Mouse (Mus musculus): ENCODE results near the gene Hist1h2br. TPM values are rescaled to one million over a fixed set of nuclear protein-coding genes. Genes with fewer than 3 reads are reported as not detected.
A peak's percentile ranks its signal among the peaks of the same experiment; 100 is the strongest.
"Not testable (repeated sequence)": the region's sequence is repeated elsewhere in the genome, so short reads cannot be mapped to it uniquely, and the experiment has no call there.

The Hist1h2br gene
- polyA plus RNA-seq, 1 experiment from 2014 or later = 24.2 TPM

DNA sequence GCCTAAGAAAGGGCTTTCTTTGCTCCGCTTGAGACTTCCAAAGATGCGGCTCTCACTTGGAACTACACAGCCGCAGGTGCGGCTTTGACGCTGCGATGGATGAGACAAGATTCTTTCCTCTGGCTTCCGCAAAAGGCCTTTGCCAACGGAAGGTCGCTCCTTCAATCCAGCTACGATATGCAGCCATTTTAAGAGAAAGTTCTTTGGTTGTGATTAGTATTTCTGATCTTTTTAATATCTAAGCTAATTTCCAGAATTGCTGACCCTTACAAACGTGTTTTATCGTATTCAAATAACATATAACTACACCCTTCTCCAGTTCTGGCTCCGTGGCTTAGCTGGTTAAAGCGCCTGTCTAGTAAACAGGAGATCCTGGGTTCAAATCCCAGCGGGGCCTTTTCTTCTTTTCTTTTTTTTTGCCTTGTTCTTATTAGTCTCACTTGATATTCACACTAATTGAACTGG is 22.2 kb downstream of the Hist1h2br start:
- WGBS = under 1% methylated on average over 15 of the region's 15 CpGs
- peak; percentile 57 for DNase-seq (ENCODE audit: low spot score)
- no peaks in the 10 kb centered on the region for H3K9me3 ChIP-seq
- no peaks in the 10 kb centered on the region for H3K27me3 ChIP-seq (replicated peaks; ENCODE audit: low read depth, poor library complexity, severe bottlenecking)
- no peak overlapping the region; the same call in 1 of the 2 replicates for H3K27ac ChIP-seq (replicated peaks)
- H3K4me1 ChIP-seq = no peaks in the 10 kb centered on the region
- H3K4me3 ChIP-seq = peak overlapping the region; percentile 64
- H3K36me3 ChIP-seq (replicated peaks) = no peaks in the 10 kb centered on the region

DNA sequence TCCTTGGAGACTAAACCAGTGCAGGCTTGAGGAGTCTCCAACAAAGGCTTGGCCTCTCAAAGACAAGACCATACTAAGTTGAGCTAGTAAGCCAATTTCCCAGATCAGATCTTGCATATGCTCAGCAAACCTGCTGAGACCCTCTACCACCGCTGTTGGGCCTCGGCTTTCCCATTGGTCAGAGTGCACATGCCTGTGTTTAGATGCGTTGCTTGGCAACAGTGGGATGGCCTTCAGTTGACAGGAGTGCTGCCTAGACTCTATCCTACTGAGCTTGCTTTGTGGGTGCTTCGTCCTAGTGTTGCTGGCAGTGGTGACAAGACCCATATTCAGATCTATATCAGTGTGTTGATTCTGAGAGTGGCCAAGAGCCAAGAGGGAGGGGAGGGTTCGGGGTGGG is 28.1 kb downstream of the Hist1h2br start:
- DNase-seq (ENCODE audit: low spot score) = peak; percentile 54
- Histone ChIP-seq H3K4me1 (peaks cover 3% of the 10 kb centered on the region; the same call in 1 of the 2 replicates), H3K9me3 (0 out of 2 replicates have a peak, but pooled peaks cover 2% of the 10 kb centered on the region), H3K27me3 (replicated peaks; ENCODE audit: low read depth, poor library complexity, severe bottlenecking) (no peaks in the 10 kb centered on the region), H3K36me3 (replicated peaks) (no peaks in the 10 kb centered on the region), H3K4me3 (no peak overlapping the region), H3K27ac (replicated peaks) (no peak overlapping the region)
- 15% methylated on average over 5 of the region's 5 CpGs for WGBS

DNA sequence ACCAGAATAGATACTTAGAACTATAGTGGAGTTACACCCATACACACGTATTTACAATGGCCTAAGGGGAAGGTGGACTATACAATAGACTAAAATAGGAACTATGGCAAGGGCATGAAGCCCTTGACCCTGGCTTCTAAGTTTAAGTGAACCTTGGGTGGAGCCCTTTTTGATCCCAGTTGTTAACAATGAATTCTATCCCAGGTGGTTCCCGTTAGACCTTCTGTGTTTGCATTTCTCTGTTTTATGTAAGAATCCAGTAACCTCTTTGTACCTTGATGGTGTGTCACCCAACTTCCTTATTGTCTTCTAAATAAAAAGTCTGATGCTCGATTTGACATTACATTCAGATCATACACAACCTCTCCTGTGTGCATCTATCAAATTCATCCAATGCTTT is 32.0 kb downstream of the Hist1h2br start:
- H3K4me1 ChIP-seq; H3K27me3 ChIP-seq (replicated peaks; ENCODE audit: low read depth, poor library complexity, severe bottlenecking); H3K27ac ChIP-seq (replicated peaks); H3K36me3 ChIP-seq (replicated peaks); H3K9me3 ChIP-seq; DNase-seq (ENCODE audit: low spot score); H3K4me3 ChIP-seq: not testable (repeated sequence)
- WGBS = 79% methylated on average over 3 of the region's 3 CpGs

DNA sequence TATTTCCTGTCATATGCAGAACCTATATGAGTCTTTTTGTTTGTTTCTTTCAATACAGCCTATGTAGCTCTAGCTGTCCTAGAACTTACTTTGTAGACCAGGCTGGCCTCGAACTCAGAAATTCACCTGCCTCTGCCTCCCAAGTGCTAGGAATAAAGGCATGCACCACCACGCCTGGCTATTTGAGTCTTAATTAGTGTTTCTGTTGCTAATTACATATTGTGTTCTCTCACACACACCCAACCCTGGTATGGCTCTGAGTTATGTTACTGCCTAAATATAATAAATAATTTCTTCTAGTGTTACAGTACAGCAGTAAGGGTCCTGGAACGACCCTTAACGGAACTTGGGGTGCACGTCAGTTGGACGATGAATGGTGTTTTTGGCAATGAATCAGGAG is 47.2 kb downstream of the Hist1h2br start:
- Histone ChIP-seq H3K27me3 (replicated peaks; ENCODE audit: low read depth, poor library complexity, severe bottlenecking) (no peaks in the 10 kb centered on the region), H3K36me3 (replicated peaks) (no peaks in the 10 kb centered on the region), H3K27ac (replicated peaks) (no peak overlapping the region), H3K9me3 (no peaks in the 10 kb centered on the region), H3K4me1 (peaks cover 9% of the 10 kb centered on the region; the same call in 1 of the 2 replicates), H3K4me3 (no peak overlapping the region)
- WGBS = 88% methylated on average over 6 of the region's 6 CpGs
- no peak for DNase-seq (ENCODE audit: low spot score)

DNA sequence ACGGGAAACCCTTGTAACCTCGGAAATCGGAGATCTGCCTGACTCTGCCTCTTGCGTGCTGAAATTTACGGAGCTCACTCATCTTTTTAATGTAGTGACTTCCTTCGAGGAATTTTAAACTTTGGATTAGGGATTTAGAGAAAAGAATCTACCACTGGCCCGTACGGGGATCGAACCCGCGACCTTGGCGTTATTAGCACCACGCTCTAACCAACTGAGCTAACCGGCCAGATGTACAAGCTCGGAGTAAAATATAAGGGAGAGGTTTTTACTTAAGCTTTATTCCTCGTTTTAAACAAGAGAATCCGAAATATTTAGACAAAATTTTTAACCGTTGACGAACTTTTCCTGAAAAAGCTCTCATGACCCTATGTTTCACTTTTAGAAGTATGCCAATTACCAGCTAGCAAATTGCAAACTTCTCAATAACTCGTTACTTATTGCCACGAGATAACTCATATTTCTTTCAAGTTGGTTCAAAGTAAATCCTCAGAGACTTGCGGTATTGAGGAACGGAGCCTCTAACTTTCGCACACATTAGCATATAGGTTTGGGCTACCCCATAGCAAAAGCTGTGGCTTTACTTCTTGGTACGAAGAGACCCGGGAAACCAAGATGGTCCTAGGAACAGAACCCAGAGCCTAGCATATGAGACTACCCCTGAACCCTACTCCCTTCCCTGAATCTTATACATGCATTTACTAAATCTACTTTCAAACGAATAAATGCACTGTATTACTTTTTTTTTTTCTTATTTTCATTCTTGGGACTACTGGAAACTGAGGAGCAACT is 48.5 kb downstream of the Hist1h2br start:
- Histone ChIP-seq H3K9me3 (no peaks in the 10 kb centered on the region), H3K4me1 (peaks cover 9% of the 10 kb centered on the region; the same call in 1 of the 2 replicates), H3K36me3 (replicated peaks) (no peaks in the 10 kb centered on the region), H3K4me3 (peak overlapping the region; percentile 60), H3K27ac (replicated peaks) (peak overlapping the region; percentile 44; the same call in 1 of the 2 replicates), H3K27me3 (replicated peaks; ENCODE audit: low read depth, poor library complexity, severe bottlenecking) (no peaks in the 10 kb centered on the region)
- peak; percentile 78 for DNase-seq (ENCODE audit: low spot score)
- under 1% methylated on average over 27 of the region's 27 CpGs for WGBS

DNA sequence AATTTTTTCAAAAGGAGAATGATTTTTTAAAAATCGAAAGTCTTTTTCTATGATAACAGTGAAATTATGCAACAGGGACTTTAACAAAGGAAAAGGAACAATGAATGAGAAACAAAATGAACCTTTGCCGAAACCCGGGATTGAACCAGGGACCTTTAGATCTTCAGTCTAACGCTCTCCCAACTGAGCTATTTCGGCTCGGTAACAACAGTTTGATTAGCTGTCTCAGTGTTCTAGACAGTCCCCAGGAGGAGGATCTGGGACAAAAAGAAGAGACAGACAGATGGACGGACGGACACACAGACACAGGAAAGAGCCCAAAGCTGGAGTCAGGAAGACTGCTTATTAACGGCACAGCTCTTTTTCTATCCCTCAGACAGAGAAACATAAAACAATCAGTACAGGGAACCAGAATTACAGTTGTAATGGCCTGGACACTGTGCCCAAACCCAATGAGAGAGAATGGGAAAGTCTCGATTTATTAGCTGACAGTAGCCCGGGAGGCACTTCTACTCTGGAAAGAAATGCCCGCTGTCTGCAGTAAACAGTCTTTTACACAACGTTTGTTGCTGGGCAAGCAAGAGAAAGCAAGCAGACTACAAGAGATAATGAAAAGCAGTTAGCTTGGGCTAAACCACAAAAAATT is 49.3 kb downstream of the Hist1h2br start:
- H3K4me3 ChIP-seq = peak overlapping the region; percentile 60
- under 1% methylated on average over 13 of the region's 13 CpGs for WGBS
- H3K27me3 ChIP-seq (replicated peaks; ENCODE audit: low read depth, poor library complexity, severe bottlenecking) = no peaks in the 10 kb centered on the region
- peak overlapping the region; percentile 45; the same call in 1 of the 2 replicates for H3K27ac ChIP-seq (replicated peaks)
- peak; percentile 81 for DNase-seq (ENCODE audit: low spot score)
- H3K36me3 ChIP-seq (replicated peaks) = no peaks in the 10 kb centered on the region
- H3K4me1 ChIP-seq = peaks cover 9% of the 10 kb centered on the region; the same call in 1 of the 2 replicates
- no peaks in the 10 kb centered on the region for H3K9me3 ChIP-seq

DNA sequence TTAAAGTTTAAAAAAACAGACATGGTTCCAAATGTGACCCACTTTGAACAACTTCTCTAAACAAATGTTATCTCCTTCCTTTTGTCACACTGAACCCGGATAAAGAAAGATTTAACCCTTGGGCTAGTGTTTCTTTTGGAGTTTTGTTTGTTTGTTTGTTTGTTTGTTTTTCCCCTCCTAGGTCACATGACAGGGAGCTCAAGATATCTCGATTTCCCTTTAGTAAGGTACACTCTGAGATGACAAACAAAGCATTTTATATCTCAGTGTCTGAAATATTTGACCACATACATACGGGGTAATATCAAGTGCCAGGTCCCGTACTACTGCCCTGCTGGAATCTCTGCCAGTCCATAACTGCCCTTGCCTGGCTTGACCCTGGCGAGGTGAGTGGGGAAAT is 49.9 kb downstream of the Hist1h2br start:
- WGBS = 31% methylated on average over 5 of the region's 5 CpGs
- no peaks in the 10 kb centered on the region for H3K9me3 ChIP-seq
- H3K27me3 ChIP-seq (replicated peaks; ENCODE audit: low read depth, poor library complexity, severe bottlenecking) = no peaks in the 10 kb centered on the region
- H3K27ac ChIP-seq (replicated peaks) = no peak overlapping the region
- H3K4me1 ChIP-seq = peaks cover 9% of the 10 kb centered on the region; the same call in 1 of the 2 replicates
- DNase-seq (ENCODE audit: low spot score) = no peak
- H3K4me3 ChIP-seq = peak overlapping the region; percentile 60
- H3K36me3 ChIP-seq (replicated peaks) = no peaks in the 10 kb centered on the region

DNA sequence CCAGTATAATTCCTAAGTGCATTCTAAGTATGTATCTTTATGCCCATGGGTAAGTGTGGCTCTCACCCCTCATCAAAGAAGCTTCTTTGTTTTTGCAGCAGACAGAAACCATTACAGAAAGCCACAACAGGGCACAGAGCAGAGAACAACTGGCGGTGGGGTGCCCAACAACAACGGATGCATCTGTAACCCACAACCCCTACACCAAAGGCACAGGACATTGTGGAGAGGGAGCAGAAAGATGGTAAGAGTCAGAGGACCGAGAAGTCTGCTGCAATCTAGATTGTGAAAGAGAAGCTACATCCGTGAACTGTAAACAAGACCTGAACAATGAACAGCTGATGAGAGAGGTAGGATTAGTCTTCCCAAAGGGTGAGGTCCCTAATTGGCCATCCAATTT is 51.0 kb downstream of the Hist1h2br start:
- Histone ChIP-seq H3K4me1 (peaks cover 9% of the 10 kb centered on the region; the same call in 1 of the 2 replicates), H3K27ac (replicated peaks) (no peak overlapping the region), H3K9me3 (no peaks in the 10 kb centered on the region), H3K27me3 (replicated peaks; ENCODE audit: low read depth, poor library complexity, severe bottlenecking) (no peaks in the 10 kb centered on the region), H3K4me3 (no peak overlapping the region), H3K36me3 (replicated peaks) (no peaks in the 10 kb centered on the region)
- WGBS = 61% methylated on average over 4 of the region's 4 CpGs
- DNase-seq (ENCODE audit: low spot score) = no peak

Small RNA genes lying within 50 kb of the gene (microRNA-seq; reads per million reads assigned to microRNA genes)
- gene Gm19658 (not detected), gene Gm44346 (not detected), gene Gm44466 (not detected)

Other genes starting within 250 kb of the Hist1h2br start
- not detected in 2 replicates for gene Olfr1362, start 219.7 kb upstream of the Hist1h2br start, polyA plus RNA-seq (2016; fragmentation: Nextera tagmentation; extraction: Ambion mirVana)
- gene Olfr11, start 191.2 kb upstream of the Hist1h2br start, polyA plus RNA-seq (2016; fragmentation: Nextera tagmentation; extraction: Ambion mirVana) = not detected in 2 replicates
- gene Olfr1361, start 170.4 kb upstream of the Hist1h2br start, polyA plus RNA-seq (2016; fragmentation: Nextera tagmentation; extraction: Ambion mirVana) = not detected in 2 replicates
- gene Olfr1360, start 156.3 kb upstream of the Hist1h2br start, polyA plus RNA-seq (2016; fragmentation: Nextera tagmentation; extraction: Ambion mirVana) = not detected in 2 replicates
- not detected in 2 replicates for gene Olfr1359, start 135.6 kb upstream of the Hist1h2br start, polyA plus RNA-seq (2016; fragmentation: Nextera tagmentation; extraction: Ambion mirVana)
- gene Hist1h2bl, start 117.6 kb upstream of the Hist1h2br start, polyA plus RNA-seq (2016; fragmentation: Nextera tagmentation; extraction: Ambion mirVana) = 1.6 and 3.1 TPM in 2 replicates
- gene Hist1h2ai, start 117.3 kb upstream of the Hist1h2br start, polyA plus RNA-seq (2016; fragmentation: Nextera tagmentation; extraction: Ambion mirVana) = 30.5 and 32.2 TPM in 2 replicates
- 10.7 and 12.8 TPM in 2 replicates for gene Hist1h3h, start 116.1 kb upstream of the Hist1h2br start, polyA plus RNA-seq (2016; fragmentation: Nextera tagmentation; extraction: Ambion mirVana)
- gene Hist1h2bm, start 111.7 kb upstream of the Hist1h2br start, polyA plus RNA-seq (2016; fragmentation: Nextera tagmentation; extraction: Ambion mirVana) = 5.7 and 6.0 TPM in 2 replicates
- gene Hist1h4j, start 98.7 kb upstream of the Hist1h2br start, polyA plus RNA-seq (2016; fragmentation: Nextera tagmentation; extraction: Ambion mirVana) = 0.93 and 1.3 TPM in 2 replicates
- 3.9 and 7.1 TPM in 2 replicates for gene Hist1h4k, start 83.2 kb upstream of the Hist1h2br start, polyA plus RNA-seq (2016; fragmentation: Nextera tagmentation; extraction: Ambion mirVana)
- 18.6 and 21.7 TPM in 2 replicates for gene Hist1h2ak, start 79.9 kb upstream of the Hist1h2br start, polyA plus RNA-seq (2016; fragmentation: Nextera tagmentation; extraction: Ambion mirVana)
- 3.6 and 4.0 TPM in 2 replicates for gene Hist1h2bn, start 79.6 kb upstream of the Hist1h2br start, polyA plus RNA-seq (2016; fragmentation: Nextera tagmentation; extraction: Ambion mirVana)
- 34.8 and 36.2 TPM in 2 replicates for gene Hist1h1b, start 53.1 kb upstream of the Hist1h2br start, polyA plus RNA-seq (2016; fragmentation: Nextera tagmentation; extraction: Ambion mirVana)
- gene Hist1h3i, start 50.4 kb upstream of the Hist1h2br start, polyA plus RNA-seq (2016; fragmentation: Nextera tagmentation; extraction: Ambion mirVana) = 102 and 103 TPM in 2 replicates
- gene Hist1h2an, start 46.5 kb upstream of the Hist1h2br start, polyA plus RNA-seq (2016; fragmentation: Nextera tagmentation; extraction: Ambion mirVana) = 10.9 and 18.0 TPM in 2 replicates
- gene Hist1h2bp, start 46.3 kb upstream of the Hist1h2br start, polyA plus RNA-seq (2016; fragmentation: Nextera tagmentation; extraction: Ambion mirVana) = 3.1 and 3.2 TPM in 2 replicates
- 21.7 and 23.9 TPM in 2 replicates for gene Hist1h2bq, start 23.5 kb upstream of the Hist1h2br start, polyA plus RNA-seq (2016; fragmentation: Nextera tagmentation; extraction: Ambion mirVana)
- not detected in 2 replicates for gene Hist1h2ao, start 23.3 kb upstream of the Hist1h2br start, polyA plus RNA-seq (2016; fragmentation: Nextera tagmentation; extraction: Ambion mirVana)
- not detected in 2 replicates for gene Hist1h4m, start 22.0 kb upstream of the Hist1h2br start, polyA plus RNA-seq (2016; fragmentation: Nextera tagmentation; extraction: Ambion mirVana)
- gene Hist1h4n, start 1.5 kb upstream of the Hist1h2br start, polyA plus RNA-seq (2016; fragmentation: Nextera tagmentation; extraction: Ambion mirVana) = 9.3 and 10.5 TPM in 2 replicates
- gene Hist1h2ap, start 236 bp upstream of the Hist1h2br start, polyA plus RNA-seq (2016; fragmentation: Nextera tagmentation; extraction: Ambion mirVana) = 6,093 and 6,114 TPM in 2 replicates
- gene Zfp184, start 111.4 kb downstream of the Hist1h2br start, polyA plus RNA-seq (2016; fragmentation: Nextera tagmentation; extraction: Ambion mirVana) = 23.1 and 24.9 TPM in 2 replicates
- gene Pom121l2, start 147.5 kb downstream of the Hist1h2br start, polyA plus RNA-seq (2016; fragmentation: Nextera tagmentation; extraction: Ambion mirVana) = 0.06 TPM in 1 of 2 replicates, not detected in the other
- 0.13 and 0.54 TPM in 2 replicates for gene Prss16, start 176.0 kb downstream of the Hist1h2br start, polyA plus RNA-seq (2016; fragmentation: Nextera tagmentation; extraction: Ambion mirVana)
- gene Hist1h2ah, start 201.8 kb downstream of the Hist1h2br start, polyA plus RNA-seq (2016; fragmentation: Nextera tagmentation; extraction: Ambion mirVana) = 8.0 and 8.8 TPM in 2 replicates
- gene Hist1h2bk, start 202.1 kb downstream of the Hist1h2br start, polyA plus RNA-seq (2016; fragmentation: Nextera tagmentation; extraction: Ambion mirVana) = 8.5 and 10.0 TPM in 2 replicates
- 37.1 and 38.7 TPM in 2 replicates for gene Hist1h4i, start 207.6 kb downstream of the Hist1h2br start, polyA plus RNA-seq (2016; fragmentation: Nextera tagmentation; extraction: Ambion mirVana)
- 75.8 and 77.8 TPM in 2 replicates for gene Hist1h2ag, start 209.2 kb downstream of the Hist1h2br start, polyA plus RNA-seq (2016; fragmentation: Nextera tagmentation; extraction: Ambion mirVana)
- gene Hist1h2bj, start 209.5 kb downstream of the Hist1h2br start, polyA plus RNA-seq (2016; fragmentation: Nextera tagmentation; extraction: Ambion mirVana) = 12.4 and 15.1 TPM in 2 replicates